Mouse (Mus musculus) hindbrain, embryonic 12.5 days (tissue): ENCODE results near the gene Gm17387. TPM values are rescaled to one million over a fixed set of nuclear protein-coding genes. Genes with fewer than 3 reads are reported as not detected.
A peak's percentile ranks its signal among the peaks of the same experiment; 100 is the strongest.
"Not testable (repeated sequence)": the region's sequence is repeated elsewhere in the genome, so short reads cannot be mapped to it uniquely, and the experiment has no call there.

Source experiments
- ATAC-seq: fragments of 200-750 bp; cut with Nextera tagmentation; 2 replicates; pipeline ENCODE4 v1.8.0; 2017; ENCODE audit warnings: moderate TSS enrichment; ENCODE audit not compliant: low FRiP score
- H3K27ac ChIP-seq: fragments of 300-500 bp; sonication (generic); 2 replicates; pipeline ENCODE4 v1.5.1; 2016; ENCODE audit warnings: mild to moderate bottlenecking
- H3K27me3 ChIP-seq: fragments of 300-500 bp; sonication (generic); 2 replicates; pipeline ENCODE4 v1.6.1; 2016; ENCODE audit warnings: mild to moderate bottlenecking
- H3K36me3 ChIP-seq: fragments of 300-500 bp; sonication (generic); 2 replicates; pipeline ENCODE4 v1.6.1; 2016; ENCODE audit warnings: mild to moderate bottlenecking
- H3K4me1 ChIP-seq: fragments of 300-500 bp; sonication (generic); 2 replicates; pipeline ENCODE4 v1.6.1; 2016
- H3K4me2 ChIP-seq: fragments of 300-500 bp; sonication (generic); replicated peaks from 2 replicates; pipeline ENCODE4 v1.6.1; 2016; ENCODE audit warnings: mild to moderate bottlenecking
- H3K4me3 ChIP-seq: fragments of 300-500 bp; sonication (generic); 2 replicates; pipeline ENCODE4 v1.5.1; 2016; ENCODE audit warnings: mild to moderate bottlenecking
- H3K9ac ChIP-seq: fragments of 300-500 bp; sonication (generic); 2 replicates; pipeline ENCODE4 v1.6.1; 2016; ENCODE audit warnings: mild to moderate bottlenecking, moderate library complexity
- H3K9me3 ChIP-seq: fragments of 300-500 bp; sonication (generic); replicated peaks from 2 replicates; pipeline ENCODE4 v1.6.1; 2016; ENCODE audit warnings: mild to moderate bottlenecking
- WGBS: fragments of 180-500 bp; shearing (Covaris S2); methylation state at CpG from one replicate; pipeline ENCODE4 v1.1.7; 2016; 5-methylcytosine and 5-hydroxymethylcytosine counted together
- polyA plus RNA-seq: library from polyadenylated mRNA; unstranded; fragments of >200 nt; fragmentation: Nextera tagmentation; extraction: Ambion mirVana; gene quantifications from 2 replicates; pipeline ENCODE4 v1.2.1, GENCODE M21; 2016

The Gm17387 gene
- polyA plus RNA-seq, 1 experiment from 2014 or later, result not detected

- Histone ChIP-seq H3K36me3 (no peaks in the 10 kb centered on the region), H3K4me2 (no peak overlapping the region), H3K4me1 (peaks cover 8% of the 10 kb centered on the region; the same call in 1 of the 2 replicates), H3K4me3 (no peak overlapping the region), H3K9ac (no peak overlapping the region), H3K27ac (no peak overlapping the region), H3K9me3 (no peaks in the 10 kb centered on the region), H3K27me3 (no peaks in the 10 kb centered on the region)
- 84% methylated on average over 14 of the region's 14 CpGs for WGBS
- ATAC-seq, result no peak
Observed at GRCm38 (mm10) chr7:141021489-141022449, 7.2 kb upstream of the Gm17387 start.

GRCm38 (mm10) chr7:141024865-141025838, 3.8 kb upstream of the Gm17387 start:
- peaks cover 8% of the 10 kb centered on the region; the same call in 1 of the 2 replicates for H3K4me1 ChIP-seq
- no peaks in the 10 kb centered on the region for H3K9me3 ChIP-seq
- no peaks in the 10 kb centered on the region for H3K36me3 ChIP-seq
- peak; percentile 80 for ATAC-seq
- 0 out of 2 replicates have a peak overlapping the region, but pooled peaks have one; percentile 13 for H3K4me2 ChIP-seq
- no peaks in the 10 kb centered on the region for H3K27me3 ChIP-seq
- no peak overlapping the region for H3K9ac ChIP-seq
- peak overlapping the region; percentile 82 for H3K27ac ChIP-seq
- no peak overlapping the region for H3K4me3 ChIP-seq
- WGBS, result 22% methylated on average over 6 of the region's 6 CpGs

- Histone ChIP-seq H3K4me3 (no peak overlapping the region), H3K9me3 (no peaks in the 10 kb centered on the region), H3K27me3 (no peaks in the 10 kb centered on the region), H3K36me3 (no peaks in the 10 kb centered on the region), H3K27ac (peak overlapping the region; percentile 82), H3K9ac (0 out of 2 replicates have a peak overlapping the region, but pooled peaks have one; percentile 13), H3K4me1 (peaks cover 10% of the 10 kb centered on the region; the same call in 1 of the 2 replicates), H3K4me2 (no peak overlapping the region)
- WGBS, result 22% methylated on average over 6 of the region's 6 CpGs
- peak; percentile 15; the same call in 1 of the 2 replicates for ATAC-seq
Observed at GRCm38 (mm10) chr7:141026097-141026739, 2.7 kb upstream of the Gm17387 start.

- Histone ChIP-seq H3K4me2 (no peak overlapping the region), H3K36me3 (no peaks in the 10 kb centered on the region), H3K9me3 (no peaks in the 10 kb centered on the region), H3K27ac (peak overlapping the region; percentile 75), H3K27me3 (no peaks in the 10 kb centered on the region), H3K4me1 (peaks cover 10% of the 10 kb centered on the region; the same call in 1 of the 2 replicates), H3K9ac (no peak overlapping the region), H3K4me3 (no peak overlapping the region)
- ATAC-seq, result 0 out of 2 replicates have a peak, but pooled peaks have one; percentile 36
- 45% methylated on average over 5 of the region's 5 CpGs for WGBS
Observed at GRCm38 (mm10) chr7:141026740-141027098, 2.2 kb upstream of the Gm17387 start.

- Histone ChIP-seq H3K9ac (no peak overlapping the region), H3K4me3 (no peak overlapping the region), H3K4me1 (0 out of 2 replicates have a peak, but pooled peaks cover 5% of the 10 kb centered on the region), H3K9me3 (no peaks in the 10 kb centered on the region), H3K4me2 (no peak overlapping the region), H3K27me3 (no peaks in the 10 kb centered on the region), H3K27ac (no peak overlapping the region), H3K36me3 (no peaks in the 10 kb centered on the region)
- no peak for ATAC-seq
- 46% methylated on average over 3 of the region's 3 CpGs for WGBS
Observed at GRCm38 (mm10) chr7:141030390-141030789, 1.5 kb downstream of the Gm17387 start.

GRCm38 (mm10) chr7:141032458-141033167, 3.7 kb downstream of the Gm17387 start:
- no peaks in the 10 kb centered on the region for H3K36me3 ChIP-seq
- H3K4me2 ChIP-seq, result no peak overlapping the region
- ATAC-seq, result no peak
- 84% methylated on average over 9 of the region's 9 CpGs for WGBS
- 0 out of 2 replicates have a peak, but pooled peaks cover 2% of the 10 kb centered on the region for H3K4me1 ChIP-seq
- no peak overlapping the region for H3K4me3 ChIP-seq
- H3K27ac ChIP-seq, result no peak overlapping the region
- no peaks in the 10 kb centered on the region for H3K27me3 ChIP-seq
- H3K9ac ChIP-seq, result no peak overlapping the region
- no peaks in the 10 kb centered on the region for H3K9me3 ChIP-seq

- H3K4me2 ChIP-seq, H3K36me3 ChIP-seq, H3K9me3 ChIP-seq, H3K4me1 ChIP-seq, H3K4me3 ChIP-seq, H3K27ac ChIP-seq, H3K9ac ChIP-seq, ATAC-seq, H3K27me3 ChIP-seq: not testable (repeated sequence)
- 75% methylated on average over 1 of the region's 2 CpGs for WGBS
Observed at GRCm38 (mm10) chr7:141036624-141037023, 7.7 kb downstream of the Gm17387 start.

GRCm38 (mm10) chr7:141038090-141039032, 9.4 kb downstream of the Gm17387 start:
- Histone ChIP-seq H3K27me3 (no peaks in the 10 kb centered on the region), H3K9ac (no peak overlapping the region), H3K9me3 (no peaks in the 10 kb centered on the region), H3K27ac (no peak overlapping the region), H3K36me3 (no peaks in the 10 kb centered on the region), H3K4me1 (peaks cover 6% of the 10 kb centered on the region), H3K4me3 (no peak overlapping the region), H3K4me2 (no peak overlapping the region)
- 82% methylated on average over 20 of the region's 21 CpGs for WGBS
- ATAC-seq, result no peak

- Histone ChIP-seq H3K9me3 (no peaks in the 10 kb centered on the region), H3K4me2 (no peak overlapping the region), H3K27me3 (no peaks in the 10 kb centered on the region), H3K4me3 (no peak overlapping the region), H3K36me3 (no peaks in the 10 kb centered on the region), H3K27ac (no peak overlapping the region), H3K9ac (no peak overlapping the region), H3K4me1 (peaks cover 6% of the 10 kb centered on the region)
- 93% methylated on average over 4 of the region's 4 CpGs for WGBS
- no peak for ATAC-seq
Observed at GRCm38 (mm10) chr7:141039386-141040107, 10.6 kb downstream of the Gm17387 start.
